Comparison of ENCODE assay signal across 24 mouse cellular contexts in the genomic region with DNA sequence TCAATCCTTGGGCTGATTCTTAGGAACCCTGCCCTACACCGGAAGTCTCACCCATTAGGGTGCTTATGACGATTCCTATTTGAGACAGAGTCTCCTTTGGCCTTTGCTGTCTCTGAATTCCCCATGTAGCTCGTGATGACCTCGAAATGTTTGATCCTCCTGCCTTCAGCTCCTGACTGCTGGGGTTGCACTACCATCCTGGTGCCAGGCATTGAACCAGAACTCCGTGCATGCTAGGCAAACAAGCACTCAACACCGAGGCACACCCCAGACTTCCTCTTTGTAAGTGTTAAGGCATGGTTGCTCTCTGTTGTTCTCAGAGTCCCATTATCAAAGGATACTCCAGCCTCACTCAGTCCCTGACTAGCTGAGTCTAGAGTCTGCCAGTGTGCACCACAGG. TPM values are rescaled to one million over a fixed set of nuclear protein-coding genes. Genes with fewer than 3 reads are reported as not detected.
DNase-seq lines count a peak whose midpoint lies in the region; ATAC-seq and TF ChIP-seq lines count a peak whose summit lies in the region.
"Had no signal": no experiment of that assay in that cellular context is flagged by ENCODE, and none has a peak within 500 bp of the region (broad histone marks: within the 10 kb centered on the region; RNA-seq: fewer than 3 reads in every experiment).

No protein-coding gene starts in this region.

- TF ChIP-seq CTCF in heart, postnatal 0 days (IDR thresholded peaks at IDR 0.05; ENCODE audit: low read depth): no peak
- no peak for TF ChIP-seq CTCF in MEL (IDR thresholded peaks at IDR 0.05 in 2 of 3, conservative IDR thresholded peaks at IDR 0.05 in 1 of 3; ENCODE audit: control insufficient read depth in 1 of 3, insufficient read depth in 1 of 3, low read depth in 2 of 3, low read length in 3 of 3, poor library complexity in 1 of 3, severe bottlenecking in 1 of 3)

- H3K79me2 ChIP-seq in MEL (ENCODE audit: control insufficient read depth, insufficient read depth, low read length, poor library complexity) (no peaks in the 10 kb centered on the region), myocyte (ENCODE audit: control insufficient read depth, insufficient read depth) (no peaks in the 10 kb centered on the region)

- no peak for DNase-seq in heart, postnatal 0 days (ENCODE audit: low spot score)
- no peak for DNase-seq in heart, adult 11 months
- peak; percentile 80 for DNase-seq in MEL (ENCODE audit: low read depth, low spot score)
- no peak for DNase-seq in thymus, postnatal 4 days
- no peak for DNase-seq in neural tube, embryonic 10.5 days (ENCODE audit: extremely low spot score, low spot score)
- DNase-seq: gastrocnemius, postnatal 14 days; liver, embryonic 13.5 days had no signal

- 63% methylated on average over 6 of the region's 6 CpGs for WGBS in heart, postnatal 0 days
- WGBS in midbrain, embryonic 12.5 days: 78% methylated on average over 6 of the region's 6 CpGs
- WGBS in midbrain, embryonic 15.5 days: 69% methylated on average over 6 of the region's 6 CpGs

- H3K9me3 ChIP-seq in heart, postnatal 0 days (replicated peaks; ENCODE audit: control insufficient read depth, low read length): no peaks in the 10 kb centered on the region
- no peaks in the 10 kb centered on the region for H3K9me3 ChIP-seq in midbrain, embryonic 12.5 days
- no peaks in the 10 kb centered on the region for H3K9me3 ChIP-seq in midbrain, embryonic 15.5 days
- no peaks in the 10 kb centered on the region for H3K9me3 ChIP-seq in MEL (replicated peaks; ENCODE audit: insufficient read depth, low read length)
- H3K9me3 ChIP-seq: embryonic facial prominence, embryonic 15.5 days; forebrain, embryonic 15.5 days; intestine, embryonic 15.5 days; liver, embryonic 13.5 days had no signal

- no peak for ATAC-seq in heart, postnatal 0 days (ENCODE audit: insufficient read depth, low read depth)
- ATAC-seq in midbrain, embryonic 12.5 days (ENCODE audit: low FRiP score, low read depth): no peak
- no peak for ATAC-seq in midbrain, embryonic 15.5 days (replicated peaks)

- TF ChIP-seq POLR2A in MEL (IDR thresholded peaks at IDR 0.05; ENCODE audit: control insufficient read depth in 1 of 2, insufficient read depth in 1 of 2, low read depth in 1 of 2, low read length in 2 of 2, poor library complexity in 1 of 2): no peak; a peak in 1 of 4 replicates
- TF ChIP-seq POLR2A in myocyte (IDR thresholded peaks at IDR 0.05; ENCODE audit: insufficient read length, low read depth): no peak

- H3ac ChIP-seq in myocyte (ENCODE audit: control insufficient read depth, insufficient read length): no peak overlapping the region

- H3K4me2 ChIP-seq in heart, postnatal 0 days (ENCODE audit: low read depth, low read length): no peak overlapping the region
- H3K4me2 ChIP-seq in midbrain, embryonic 12.5 days (replicated peaks): no peak overlapping the region
- no peak overlapping the region for H3K4me2 ChIP-seq in midbrain, embryonic 15.5 days
- H3K4me2 ChIP-seq in myocyte (ENCODE audit: low read depth): peak overlapping the region; percentile 66
- H3K4me2 ChIP-seq: forebrain, embryonic 15.5 days; intestine, embryonic 15.5 days; liver, embryonic 13.5 days had no signal

- H3K4me3 ChIP-seq in heart, postnatal 0 days (ENCODE audit: low read depth, low read length): no peak overlapping the region
- no peak overlapping the region for H3K4me3 ChIP-seq in midbrain, embryonic 12.5 days
- H3K4me3 ChIP-seq in midbrain, embryonic 15.5 days: no peak overlapping the region
- H3K4me3 ChIP-seq in MEL (ENCODE audit: control insufficient read depth in 1 of 2, insufficient read depth in 1 of 2, low read depth in 2 of 2, low read length in 2 of 2) (peak overlapping the region; percentile 55 to 60), myocyte (no peak overlapping the region)
- H3K4me3 ChIP-seq: embryonic facial prominence, embryonic 15.5 days; forebrain, embryonic 15.5 days; intestine, embryonic 15.5 days; liver, embryonic 13.5 days had no signal

- TF ChIP-seq RAD21 in MEL (IDR thresholded peaks at IDR 0.05; ENCODE audit: low read depth, low read length): no peak

- H3K36me3 ChIP-seq in heart, postnatal 0 days (replicated peaks; ENCODE audit: control insufficient read depth, insufficient read depth, low read length): no peaks in the 10 kb centered on the region
- H3K36me3 ChIP-seq in midbrain, embryonic 12.5 days: no peaks in the 10 kb centered on the region
- no peaks in the 10 kb centered on the region for H3K36me3 ChIP-seq in midbrain, embryonic 15.5 days (replicated peaks)
- peaks cover 0 to 9% of the 10 kb centered on the region in 2 experiments; a peak in 2 of 4 replicates for H3K36me3 ChIP-seq in MEL (ENCODE audit: control insufficient read depth in 1 of 2, insufficient read depth in 2 of 2, low read length in 2 of 2)
- no peaks in the 10 kb centered on the region for H3K36me3 ChIP-seq in myocyte (ENCODE audit: control insufficient read depth, insufficient read depth)
- H3K36me3 ChIP-seq: embryonic facial prominence, embryonic 15.5 days; forebrain, embryonic 15.5 days; intestine, embryonic 15.5 days; liver, embryonic 13.5 days had no signal

- no peak for TF ChIP-seq EP300 in heart, postnatal 0 days (IDR thresholded peaks at IDR 0.05; ENCODE audit: low read depth)
- TF ChIP-seq EP300 in MEL (IDR thresholded peaks at IDR 0.05; ENCODE audit: low read depth in 1 of 2, low read length in 2 of 2): no peak

- peak overlapping the region; percentile 15; the same call in 1 of the 2 replicates for H3K27ac ChIP-seq in heart, postnatal 0 days (ENCODE audit: low read depth)
- H3K27ac ChIP-seq in midbrain, embryonic 12.5 days (replicated peaks): peak overlapping the region; percentile 56
- H3K27ac ChIP-seq in midbrain, embryonic 15.5 days: no peak overlapping the region
- H3K27ac ChIP-seq in MEL (ENCODE audit: control insufficient read depth, low read depth, low read length): peak overlapping the region; percentile 94
- H3K27ac ChIP-seq: embryonic facial prominence, embryonic 15.5 days; forebrain, embryonic 15.5 days; intestine, embryonic 15.5 days; liver, embryonic 13.5 days had no signal

- H3K27me3 ChIP-seq in heart, postnatal 0 days (ENCODE audit: control insufficient read depth, insufficient read depth, low read length): no peaks in the 10 kb centered on the region
- no peaks in the 10 kb centered on the region; the same call in 1 of the 2 replicates for H3K27me3 ChIP-seq in midbrain, embryonic 12.5 days
- H3K27me3 ChIP-seq in midbrain, embryonic 15.5 days (replicated peaks): no peaks in the 10 kb centered on the region
- H3K27me3 ChIP-seq in MEL (ENCODE audit: control insufficient read depth in 1 of 2, insufficient read depth in 2 of 2, low read length in 2 of 2) (peaks cover 0 to 2% of the 10 kb centered on the region in 2 experiments; a peak in 1 of 4 replicates), myocyte (ENCODE audit: control insufficient read depth, insufficient read depth, insufficient read length) (no peaks in the 10 kb centered on the region)
- H3K27me3 ChIP-seq: embryonic facial prominence, embryonic 15.5 days; forebrain, embryonic 15.5 days; intestine, embryonic 15.5 days; liver, embryonic 13.5 days had no signal

- H3K4me1 ChIP-seq in heart, postnatal 0 days (ENCODE audit: control insufficient read depth, insufficient read depth): peaks cover 19% of the 10 kb centered on the region
- H3K4me1 ChIP-seq in midbrain, embryonic 12.5 days: peaks cover 17% of the 10 kb centered on the region; the same call in 1 of the 2 replicates
- peaks cover 12% of the 10 kb centered on the region; the same call in 1 of the 2 replicates for H3K4me1 ChIP-seq in midbrain, embryonic 15.5 days
- peaks cover 0 to 5% of the 10 kb centered on the region in 2 experiments; a peak in 2 of 4 replicates for H3K4me1 ChIP-seq in MEL (ENCODE audit: control insufficient read depth in 1 of 2, insufficient read depth in 2 of 2, low read length in 2 of 2)
- H3K4me1 ChIP-seq: intestine, embryonic 15.5 days; liver, embryonic 13.5 days had no signal

- H3K9ac ChIP-seq in heart, postnatal 0 days (replicated peaks; ENCODE audit: low read depth, low read length): no peak overlapping the region
- H3K9ac ChIP-seq in midbrain, embryonic 12.5 days (replicated peaks): no peak overlapping the region
- H3K9ac ChIP-seq in midbrain, embryonic 15.5 days: no peak overlapping the region
- peak overlapping the region; percentile 49 for H3K9ac ChIP-seq in MEL (ENCODE audit: control insufficient read depth, low read depth, low read length, poor library complexity, severe bottlenecking)
- H3K9ac ChIP-seq: embryonic facial prominence, embryonic 15.5 days; forebrain, embryonic 15.5 days; intestine, embryonic 15.5 days; liver, embryonic 13.5 days had no signal

RNA-seq across cellular contexts. Expression of a gene that starts 7.9 kb away (rescaled TPM):
- 0.23 and 0.89 TPM in 2 replicates for total RNA-seq in heart, postnatal 0 days (2014; rRNA removed; ENCODE audit: low replicate concordance)
- 0.37 and 0.48 TPM in 2 replicates for polyA plus RNA-seq in heart, postnatal 0 days (2015; fragmentation: Nextera tagmentation; extraction: Ambion mirVana)
- 0.06 TPM in 1 of 2 replicates, not detected in the other for polyA plus RNA-seq in midbrain, embryonic 12.5 days (2016; fragmentation: Nextera tagmentation; extraction: Ambion mirVana)
- 0.06 TPM in 2 replicates for polyA plus RNA-seq in midbrain, embryonic 15.5 days (2015; fragmentation: Nextera tagmentation; extraction: Ambion mirVana)
- 0.08 and 0.23 TPM in 2 replicates for total RNA-seq in MEL (2012; rRNA removed)
- polyA plus RNA-seq in MEL (2012; ENCODE audit: insufficient read depth in 1 of 2, insufficient read length in 2 of 2, low read depth in 1 of 2, low replicate concordance in 2 of 2, missing spikeins in 1 of 2): under 1 TPM in 1 of 2 experiments, not detected in 1; 0.79 TPM
- polyA plus RNA-seq in myocyte (2012; fragmentation: generic; extraction: Trizol): 55.4 TPM
- total RNA-seq: common myeloid progenitor, adult 5-6 weeks; hematopoietic stem cell, adult 5-6 weeks; megakaryocyte-erythroid progenitor cell, adult 5-6 weeks had no signal
- polyA plus RNA-seq: liver, embryonic 13.5 days had no signal

RNA-seq across cellular contexts. Expression of a gene that starts 11.0 kb away (rescaled TPM):
- 1.3 TPM in 1 of 2 replicates, not detected in the other for total RNA-seq in heart, postnatal 0 days (2014; rRNA removed; ENCODE audit: low replicate concordance)
- polyA plus RNA-seq in heart, postnatal 0 days (2015; fragmentation: Nextera tagmentation; extraction: Ambion mirVana): 0.14 TPM in 1 of 2 replicates, not detected in the other
- 1.0 and 1.5 TPM in 2 replicates for polyA plus RNA-seq in midbrain, embryonic 12.5 days (2016; fragmentation: Nextera tagmentation; extraction: Ambion mirVana)
- polyA plus RNA-seq in midbrain, embryonic 15.5 days (2015; fragmentation: Nextera tagmentation; extraction: Ambion mirVana): 0.56 and 0.96 TPM in 2 replicates
- total RNA-seq in MEL (2012; rRNA removed): 0.20 and 0.27 TPM in 2 replicates
- 1 to 10 TPM in 1 of 2 experiments, not detected in 1; 1.3 TPM for polyA plus RNA-seq in MEL (2012; ENCODE audit: insufficient read depth in 1 of 2, insufficient read length in 2 of 2, low read depth in 1 of 2, low replicate concordance in 2 of 2, missing spikeins in 1 of 2)
- polyA plus RNA-seq in myocyte (2012; fragmentation: generic; extraction: Trizol): 0.07 TPM
- total RNA-seq: adrenal gland, adult 18-20 months; adrenal gland, postnatal 36 days; common myeloid progenitor, adult 5-6 weeks; gastrocnemius, postnatal 14 days; heart, adult 18-20 months; hematopoietic stem cell, adult 5-6 weeks; megakaryocyte-erythroid progenitor cell, adult 5-6 weeks had no signal

RNA-seq across cellular contexts. Expression of a gene that starts 23.2 kb away (rescaled TPM):
- not detected in 2 replicates for total RNA-seq in heart, postnatal 0 days (2014; rRNA removed; ENCODE audit: low replicate concordance)
- not detected in 2 replicates for polyA plus RNA-seq in heart, postnatal 0 days (2015; fragmentation: Nextera tagmentation; extraction: Ambion mirVana)
- not detected in 2 replicates for polyA plus RNA-seq in midbrain, embryonic 12.5 days (2016; fragmentation: Nextera tagmentation; extraction: Ambion mirVana)
- not detected in 2 replicates for polyA plus RNA-seq in midbrain, embryonic 15.5 days (2015; fragmentation: Nextera tagmentation; extraction: Ambion mirVana)
- total RNA-seq in MEL (2012; rRNA removed): not detected in 2 replicates
- polyA plus RNA-seq in MEL (2012; ENCODE audit: insufficient read depth in 1 of 2, insufficient read length in 2 of 2, low read depth in 1 of 2, low replicate concordance in 2 of 2, missing spikeins in 1 of 2) (not detected), myocyte (2012; fragmentation: generic; extraction: Trizol) (not detected)
- total RNA-seq: adrenal gland, adult 18-20 months; adrenal gland, postnatal 36 days; common myeloid progenitor, adult 5-6 weeks; gastrocnemius, postnatal 14 days; heart, adult 18-20 months; hematopoietic stem cell, adult 5-6 weeks; layer of hippocampus, adult 18-20 months; left cerebral cortex, postnatal 25 days; megakaryocyte-erythroid progenitor cell, adult 5-6 weeks had no signal
- polyA plus RNA-seq: forebrain, embryonic 15.5 days; heart, embryonic 14.5 days; intestine, embryonic 15.5 days; liver, embryonic 13.5 days; neural tube, embryonic 11.5 days; stomach, embryonic 14.5 days had no signal

RNA-seq across cellular contexts. Expression of a gene that starts 27.1 kb away (rescaled TPM):
- total RNA-seq in heart, postnatal 0 days (2014; rRNA removed; ENCODE audit: low replicate concordance): 4.8 and 30.8 TPM in 2 replicates
- polyA plus RNA-seq in heart, postnatal 0 days (2015; fragmentation: Nextera tagmentation; extraction: Ambion mirVana): 4.5 and 4.8 TPM in 2 replicates
- polyA plus RNA-seq in midbrain, embryonic 12.5 days (2016; fragmentation: Nextera tagmentation; extraction: Ambion mirVana): 16.0 and 18.5 TPM in 2 replicates
- 3.5 and 3.7 TPM in 2 replicates for polyA plus RNA-seq in midbrain, embryonic 15.5 days (2015; fragmentation: Nextera tagmentation; extraction: Ambion mirVana)
- total RNA-seq in MEL (2012; rRNA removed): 11.6 and 14.3 TPM in 2 replicates
- polyA plus RNA-seq in MEL (2012; ENCODE audit: insufficient read depth in 1 of 2, insufficient read length in 2 of 2, low read depth in 1 of 2, low replicate concordance in 2 of 2, missing spikeins in 1 of 2) (10 to 100 TPM in 1 of 2 experiments, not detected in 1; 21.7 TPM), myocyte (2012; fragmentation: generic; extraction: Trizol) (8.8 TPM)

RNA-seq across cellular contexts. Expression of a gene that starts 27.4 kb away (rescaled TPM):
- total RNA-seq in heart, postnatal 0 days (2014; rRNA removed; ENCODE audit: low replicate concordance): 58.8 and 68.0 TPM in 2 replicates
- 21.3 and 23.3 TPM in 2 replicates for polyA plus RNA-seq in heart, postnatal 0 days (2015; fragmentation: Nextera tagmentation; extraction: Ambion mirVana)
- 41.2 and 52.6 TPM in 2 replicates for polyA plus RNA-seq in midbrain, embryonic 12.5 days (2016; fragmentation: Nextera tagmentation; extraction: Ambion mirVana)
- polyA plus RNA-seq in midbrain, embryonic 15.5 days (2015; fragmentation: Nextera tagmentation; extraction: Ambion mirVana): 10.8 and 13.1 TPM in 2 replicates
- 16.6 and 20.3 TPM in 2 replicates for total RNA-seq in MEL (2012; rRNA removed)
- 10 to 100 TPM in 1 of 2 experiments, not detected in 1; 25.7 TPM for polyA plus RNA-seq in MEL (2012; ENCODE audit: insufficient read depth in 1 of 2, insufficient read length in 2 of 2, low read depth in 1 of 2, low replicate concordance in 2 of 2, missing spikeins in 1 of 2)
- polyA plus RNA-seq in myocyte (2012; fragmentation: generic; extraction: Trizol): 11.1 TPM

Comparison
In these comparisons a context has a peak if more than half of its experiments do, and no peak if none do; other contexts are left out.
1. H3K4me3 ChIP-seq: peak in MEL (2 of 2); none in heart, postnatal 0 days (single experiment), midbrain, embryonic 12.5 days (single experiment), midbrain, embryonic 15.5 days (single experiment) and myocyte (single experiment).
2. RNA of a gene that starts 7.9 kb away (polyA plus RNA-seq): 55.4 TPM in myocyte (single experiment); 0.79 TPM in MEL, 0.37 to 0.48 TPM in heart, postnatal 0 days, 0.06 TPM in midbrain, embryonic 15.5 days and 0.06 TPM in midbrain, embryonic 12.5 days; every median in the first group is over 10 times any median in the second.